Mouse (Mus musculus) testis, adult 2 months (tissue): ENCODE results near the gene Qpctl. TPM values are rescaled to one million over a fixed set of nuclear protein-coding genes. Genes with fewer than 3 reads are reported as not detected.

Source experiments
- H3K27ac ChIP-seq: fragments of 200-500 bp; 2 replicates; pipeline ENCODE4 v1.5.1; 2012; ENCODE audit warnings: low read depth, low read length; ENCODE audit not compliant: control insufficient read depth, insufficient read depth
- H3K27me3 ChIP-seq: fragments of 200-500 bp; 2 replicates; pipeline ENCODE4 v1.6.1; 2012; ENCODE audit warnings: mild to moderate bottlenecking, low read length, moderate library complexity; ENCODE audit not compliant: control insufficient read depth, insufficient read depth
- H3K36me3 ChIP-seq: fragments of 200-500 bp; 2 replicates; pipeline ENCODE4 v1.6.1; 2012; ENCODE audit warnings: mild to moderate bottlenecking, low read length; ENCODE audit not compliant: control insufficient read depth, insufficient read depth
- H3K4me1 ChIP-seq: fragments of 200-500 bp; 2 replicates; pipeline ENCODE4 v1.6.1; 2012; ENCODE audit warnings: low read length; ENCODE audit not compliant: control insufficient read depth, insufficient read depth
- H3K4me3 ChIP-seq: fragments of 200-500 bp; 2 replicates; pipeline ENCODE4 v1.5.1; 2012; ENCODE audit warnings: low read depth, mild to moderate bottlenecking, low read length, moderate library complexity, mixed read lengths; ENCODE audit not compliant: control insufficient read depth
- CTCF ChIP-seq: fragments of 200-500 bp; IDR thresholded peaks from 2 replicates; pipeline ENCODE4 v1.5.1; 2012; ENCODE audit warnings: low read depth, mild to moderate bottlenecking, inconsistent platforms, low read length, moderate library complexity; ENCODE audit not compliant: control insufficient read depth, insufficient read depth, insufficient replicate concordance
- POLR2A ChIP-seq: fragments of 200-500 bp; IDR thresholded peaks from 2 replicates; pipeline ENCODE4 v1.6.1; 2012; ENCODE audit warnings: low read depth, mild to moderate bottlenecking, inconsistent platforms, low read length, moderate library complexity; ENCODE audit not compliant: control insufficient read depth
- polyA plus RNA-seq: library from polyadenylated mRNA; depleted of rRNA; stranded (reverse); fragments of >200 nt; gene quantifications from 2 replicates; pipeline ENCODE4 v1.2.3, GENCODE M21; 2012

The Qpctl gene
- polyA plus RNA-seq, 1 experiment = 13.5 TPM

DNA sequence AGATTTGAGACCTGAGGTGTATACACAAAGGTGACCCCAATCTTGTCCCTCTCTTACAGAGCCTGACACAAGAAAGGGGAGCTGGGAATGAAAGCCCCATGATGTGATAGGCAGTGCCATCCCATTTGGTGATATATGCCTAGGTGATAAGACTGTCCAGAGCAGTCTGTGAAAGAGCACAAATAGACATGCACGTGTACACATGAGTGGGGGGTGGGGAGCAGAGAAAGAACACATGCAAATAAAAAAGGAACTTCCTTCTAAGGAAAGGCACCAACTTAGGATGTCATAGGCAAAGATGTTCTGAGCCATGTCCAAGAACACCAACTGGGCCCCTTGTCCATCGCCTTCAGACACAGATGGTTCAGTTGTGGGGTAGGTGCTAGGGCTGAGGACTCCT lies 44.6 kb downstream of the Qpctl start:
- Histone ChIP-seq H3K4me1 (no peaks in the 10 kb centered on the region), H3K27me3 (no peaks in the 10 kb centered on the region), H3K4me3 (no peak overlapping the region), H3K27ac (no peak overlapping the region), H3K36me3 (no peaks in the 10 kb centered on the region)
- TF ChIP-seq POLR2A (no peak), CTCF (no peak)

GRCm38 (mm10) chr7:19103741-19104140 lies 45.4 kb downstream of the Qpctl start:
- Histone ChIP-seq H3K27ac (no peak overlapping the region), H3K4me1 (no peaks in the 10 kb centered on the region), H3K36me3 (no peaks in the 10 kb centered on the region), H3K4me3 (no peak overlapping the region), H3K27me3 (no peaks in the 10 kb centered on the region)
- no peak for TF ChIP-seq POLR2A
- TF ChIP-seq CTCF = no peak

DNA sequence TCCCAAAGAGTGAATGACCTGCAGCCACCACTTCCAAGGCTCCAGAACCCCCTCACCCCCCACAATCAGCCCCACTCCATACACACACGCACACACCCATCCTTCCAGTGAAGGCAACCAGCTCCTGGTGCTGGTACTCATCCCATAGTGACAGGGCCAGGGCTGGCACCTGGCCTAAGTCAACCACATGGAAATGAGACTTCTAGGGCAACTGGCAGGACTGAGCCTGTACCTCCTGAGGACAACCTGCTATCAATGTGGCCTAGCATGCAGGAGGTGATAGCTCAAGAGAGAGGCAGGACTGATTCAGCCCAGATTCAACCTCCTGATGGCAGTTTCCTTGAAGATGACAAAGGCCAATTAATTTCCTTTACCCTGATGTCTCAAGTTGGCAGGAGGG lies 48.8 kb downstream of the Qpctl start:
- no peaks in the 10 kb centered on the region for H3K36me3 ChIP-seq
- no peaks in the 10 kb centered on the region for H3K27me3 ChIP-seq

GRCm38 (mm10) chr7:19098811-19099210 lies 50.3 kb downstream of the Qpctl start:
- Histone ChIP-seq H3K36me3 (no peaks in the 10 kb centered on the region), H3K27me3 (no peaks in the 10 kb centered on the region), H3K4me1 (peaks cover 23% of the 10 kb centered on the region), H3K27ac (no peak overlapping the region), H3K4me3 (no peak overlapping the region)
- TF ChIP-seq CTCF = no peak
- TF ChIP-seq POLR2A = no peak

More for the DNA sequence above, 48.8 kb downstream of the Qpctl start:
- TF ChIP-seq CTCF (no peak), POLR2A (no peak)
- H3K4me3 ChIP-seq = no peak overlapping the region
- H3K4me1 ChIP-seq = peaks cover 14% of the 10 kb centered on the region
- no peak overlapping the region for H3K27ac ChIP-seq

- Histone ChIP-seq H3K27me3 (no peaks in the 10 kb centered on the region), H3K4me1 (peaks cover 30% of the 10 kb centered on the region), H3K4me3 (no peak overlapping the region), H3K27ac (no peak overlapping the region), H3K36me3 (no peaks in the 10 kb centered on the region)
- no peak for TF ChIP-seq CTCF
- TF ChIP-seq POLR2A = no peak
Measured at GRCm38 (mm10) chr7:19097863-19098262, 51.2 kb downstream of the Qpctl start.

DNA sequence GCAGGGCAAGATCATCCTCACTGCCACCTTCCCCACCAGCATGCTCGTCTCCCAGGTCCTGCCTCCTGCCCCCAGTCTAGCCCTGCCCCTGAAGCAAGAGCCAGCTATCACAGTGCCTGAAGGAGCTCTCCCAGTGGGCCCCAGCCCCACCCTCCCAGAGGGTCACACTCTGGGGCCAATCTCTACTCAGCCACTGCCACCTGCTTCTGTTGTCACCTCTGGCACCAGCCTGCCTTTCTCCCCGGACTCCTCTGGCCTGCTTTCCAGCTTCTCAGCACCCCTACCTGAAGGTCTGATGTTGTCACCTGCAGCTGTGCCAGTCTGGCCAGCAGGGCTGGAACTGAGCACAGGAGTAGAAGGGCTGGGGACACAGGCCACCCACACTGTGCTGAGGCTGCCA lies 51.9 kb downstream of the Qpctl start:
- H3K36me3 ChIP-seq = no peaks in the 10 kb centered on the region
- no peak overlapping the region for H3K4me3 ChIP-seq
- TF ChIP-seq POLR2A = no peak
- no peak for TF ChIP-seq CTCF
- H3K4me1 ChIP-seq = peaks cover 36% of the 10 kb centered on the region
- H3K27me3 ChIP-seq = no peaks in the 10 kb centered on the region
- H3K27ac ChIP-seq = no peak overlapping the region

DNA sequence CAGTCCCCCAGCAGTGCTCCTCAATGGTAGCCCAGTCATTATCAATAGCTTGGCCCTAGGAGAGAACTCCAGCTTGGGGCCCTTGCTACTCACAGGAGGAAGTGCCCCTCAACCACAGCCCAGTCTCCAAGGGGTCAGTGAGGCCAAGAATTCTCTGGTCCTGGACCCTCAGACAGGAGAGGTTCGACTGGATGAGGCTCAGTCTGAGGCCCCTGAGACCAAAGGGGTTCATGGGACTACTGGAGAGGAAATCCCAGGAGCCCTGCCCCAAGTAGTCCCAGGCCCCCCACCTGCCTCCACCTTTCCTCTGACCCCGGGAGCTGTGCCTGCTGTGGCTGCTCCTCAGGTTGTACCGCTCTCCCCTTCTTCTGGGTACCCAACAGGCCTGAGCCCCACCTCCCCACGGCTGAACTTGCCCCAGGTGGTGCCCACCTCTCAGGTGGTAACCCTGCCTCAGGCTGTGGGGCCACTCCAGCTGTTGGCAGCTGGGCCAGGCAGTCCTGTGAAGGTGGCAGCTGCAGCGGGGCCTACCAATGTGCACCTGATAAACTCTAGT lies 52.6 kb downstream of the Qpctl start:
- TF ChIP-seq POLR2A (no peak), CTCF (no peak)
- no peak overlapping the region for H3K4me3 ChIP-seq
- H3K27ac ChIP-seq = no peak overlapping the region
- no peaks in the 10 kb centered on the region; the same call in 1 of the 2 replicates for H3K36me3 ChIP-seq
- H3K27me3 ChIP-seq = no peaks in the 10 kb centered on the region
- H3K4me1 ChIP-seq = peaks cover 43% of the 10 kb centered on the region

DNA sequence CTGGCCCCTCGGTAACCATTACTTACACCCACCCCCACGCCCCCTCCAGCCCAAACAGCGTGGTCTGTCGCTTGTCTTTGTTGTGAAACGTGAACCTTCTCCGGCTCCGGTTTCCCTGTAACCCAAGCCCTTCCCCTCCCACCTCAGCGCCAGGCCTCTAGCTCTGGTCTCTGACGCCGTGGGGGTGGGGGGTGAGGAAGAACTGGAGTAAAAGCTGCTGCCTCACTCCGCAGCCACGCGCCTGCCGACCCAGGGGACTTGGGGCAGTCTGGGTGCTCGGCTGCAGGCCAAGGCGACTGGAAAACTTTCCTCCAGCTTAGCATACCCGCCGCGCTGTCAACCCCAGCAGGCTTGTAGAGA lies 53.4 kb downstream of the Qpctl start:
- no peaks in the 10 kb centered on the region for H3K27me3 ChIP-seq
- peaks cover 48% of the 10 kb centered on the region for H3K4me1 ChIP-seq
- TF ChIP-seq CTCF = no peak
- H3K4me3 ChIP-seq = no peak overlapping the region
- no peak overlapping the region for H3K27ac ChIP-seq
- no peaks in the 10 kb centered on the region; the same call in 1 of the 2 replicates for H3K36me3 ChIP-seq
